9 mouse cellular contexts compared by ENCODE assay signal in genomic region chr9:50723406-50723805, GRCm38 (mm10). TPM values are rescaled to one million over a fixed set of nuclear protein-coding genes. Genes with fewer than 3 reads are reported as not detected.
DNase-seq lines count a peak whose midpoint lies in the region; ATAC-seq lines count a peak whose summit lies in the region.
"Had no signal": no experiment of that assay in that cellular context is flagged by ENCODE, and none has a peak within 500 bp of the region (broad histone marks: within the 10 kb centered on the region; RNA-seq: fewer than 3 reads in every experiment).

No protein-coding gene starts in this region.

- no peaks in the 10 kb centered on the region for H3K9me3 ChIP-seq in kidney, embryonic 14.5 days (ENCODE audit: control insufficient read depth, low read length)

- H3K4me2 ChIP-seq in kidney, embryonic 14.5 days (replicated peaks; ENCODE audit: low read depth, low read length) = no peak overlapping the region

- no peaks in the 10 kb centered on the region for H3K27me3 ChIP-seq in kidney, embryonic 14.5 days (ENCODE audit: control insufficient read depth, insufficient read depth, low read length)

- no peak overlapping the region for H3K27ac ChIP-seq in kidney, embryonic 14.5 days (ENCODE audit: low read depth, low read length)

- ATAC-seq in kidney, embryonic 14.5 days (ENCODE audit: low FRiP score, low TSS enrichment) = no peak

- no peak overlapping the region for H3K9ac ChIP-seq in kidney, embryonic 14.5 days (ENCODE audit: low read depth, low read length)

- no peaks in the 10 kb centered on the region for H3K36me3 ChIP-seq in kidney, embryonic 14.5 days (ENCODE audit: control insufficient read depth, insufficient read depth, low read length)

- H3K4me1 ChIP-seq in kidney, embryonic 14.5 days (ENCODE audit: control insufficient read depth, insufficient read depth, low read length) = peaks cover 4% of the 10 kb centered on the region; the same call in 1 of the 2 replicates

- no peak overlapping the region for H3K4me3 ChIP-seq in kidney, embryonic 14.5 days (ENCODE audit: low read length)
- H3K4me3 ChIP-seq: erythroblast, embryonic 14.5 days had no signal

- peak; percentile 54 for DNase-seq in kidney, adult 18-20 months
- peak; percentile 90 to 93 for DNase-seq in cerebellum, adult 18-20 months
- peak; percentile 81 for DNase-seq in heart, adult 8-10 months (ENCODE audit: low spot score)
- peak; percentile 69 to 81 for DNase-seq in kidney, postnatal 25 days
- peak; percentile 89 for DNase-seq in lung, postnatal 14 days
- peak; percentile 90 for DNase-seq in testis, postnatal 10 days (ENCODE audit: low spot score)
- no peak for DNase-seq in thymus, postnatal 0 days (ENCODE audit: low spot score)

- 74% methylated on average over 7 of the region's 7 CpGs for WGBS in kidney, embryonic 14.5 days

RNA-seq across cellular contexts. Expression of gene Dixdc1, which starts 15.9 kb away (rescaled TPM):
- polyA plus RNA-seq in kidney, embryonic 14.5 days (2014; fragmentation: Nextera tagmentation; extraction: Ambion mirVana) = 5.7 and 10.3 TPM in 2 replicates
- 10 to 100 TPM in 1 of 4 experiments, 1 to 10 TPM in 3; 5.3 to 12.8 (median 6.1) TPM for total RNA-seq in heart, adult 8-10 months (2022)
- 0.91 and 1.0 TPM in 2 replicates for polyA plus RNA-seq in thymus, postnatal 0 days (2015; fragmentation: Nextera tagmentation; extraction: Ambion mirVana)
- polyA plus RNA-seq: erythroblast, embryonic 14.5 days had no signal

RNA-seq across cellular contexts. Expression of gene 2310030G06Rik, which starts 22.9 kb away (rescaled TPM):
- 8.7 and 9.3 TPM in 2 replicates for polyA plus RNA-seq in kidney, embryonic 14.5 days (2014; fragmentation: Nextera tagmentation; extraction: Ambion mirVana)
- 1 to 10 TPM; 2.8 to 6.4 (median 4.9) TPM for total RNA-seq in heart, adult 8-10 months (2022)
- 6.2 and 6.3 TPM in 2 replicates for polyA plus RNA-seq in thymus, postnatal 0 days (2015; fragmentation: Nextera tagmentation; extraction: Ambion mirVana)
- polyA plus RNA-seq: erythroblast, embryonic 14.5 days had no signal

RNA-seq across cellular contexts. Expression of gene Cryab, which starts 27.7 kb away (rescaled TPM):
- 15.7 and 20.6 TPM in 2 replicates for polyA plus RNA-seq in kidney, embryonic 14.5 days (2014; fragmentation: Nextera tagmentation; extraction: Ambion mirVana)
- total RNA-seq in heart, adult 8-10 months (2022) = 1,000 to 10,000 TPM; 3,411 to 4,078 (median 3,658) TPM
- 17.2 and 17.5 TPM in 2 replicates for polyA plus RNA-seq in thymus, postnatal 0 days (2015; fragmentation: Nextera tagmentation; extraction: Ambion mirVana)
- polyA plus RNA-seq: erythroblast, embryonic 14.5 days had no signal

RNA-seq across cellular contexts. Expression of gene Hspb2, which starts 28.7 kb away (rescaled TPM):
- polyA plus RNA-seq in kidney, embryonic 14.5 days (2014; fragmentation: Nextera tagmentation; extraction: Ambion mirVana) = 0.72 and 1.0 TPM in 2 replicates
- total RNA-seq in heart, adult 8-10 months (2022) = 100 to 1,000 TPM; 150 to 156 (median 152) TPM
- polyA plus RNA-seq in thymus, postnatal 0 days (2015; fragmentation: Nextera tagmentation; extraction: Ambion mirVana) = 2.0 and 2.7 TPM in 2 replicates
- polyA plus RNA-seq: erythroblast, embryonic 14.5 days had no signal

RNA-seq across cellular contexts. Expression of gene Fdxacb1, which starts 44.6 kb away (rescaled TPM):
- 11.1 and 11.5 TPM in 2 replicates for polyA plus RNA-seq in kidney, embryonic 14.5 days (2014; fragmentation: Nextera tagmentation; extraction: Ambion mirVana)
- 1 to 10 TPM; 4.9 to 6.9 (median 5.1) TPM for total RNA-seq in heart, adult 8-10 months (2022)
- 8.4 and 9.1 TPM in 2 replicates for polyA plus RNA-seq in thymus, postnatal 0 days (2015; fragmentation: Nextera tagmentation; extraction: Ambion mirVana)
